Mouse (Mus musculus) liver, embryonic 11.5 days (tissue): Measurements from ENCODE around the gene Cox7a1. TPM values are rescaled to one million over a fixed set of nuclear protein-coding genes. Genes with fewer than 3 reads are reported as not detected.
"Not testable (repeated sequence)": the region's sequence is repeated elsewhere in the genome, so short reads cannot be mapped to it uniquely, and the experiment has no call there.

Experiments
- ATAC-seq: fragments of 200-750 bp; cut with Nextera tagmentation; replicated peaks from 2 replicates; pipeline ENCODE4 v1.8.0; 2017; ENCODE audit warnings: moderate number of reproducible peaks, mild to moderate bottlenecking, moderate TSS enrichment, moderate library complexity; ENCODE audit not compliant: low FRiP score
- DNase-seq: peaks from one replicate; pipeline ENCODE4 v3.0.0-alpha.2; 2017; ENCODE audit warnings: low spot score
- H3K27ac ChIP-seq: fragments of 300-500 bp; sonication (generic); 2 replicates; pipeline ENCODE4 v1.5.1; 2014; ENCODE audit warnings: mild to moderate bottlenecking, low read depth, low read length, control low read depth
- H3K27me3 ChIP-seq: fragments of 300-500 bp; sonication (generic); replicated peaks from 2 replicates; pipeline ENCODE4 v1.6.1; 2014; ENCODE audit warnings: low read length, mixed read lengths; ENCODE audit not compliant: control insufficient read depth, insufficient read depth
- H3K36me3 ChIP-seq: fragments of 300-500 bp; sonication (generic); 2 replicates; pipeline ENCODE4 v1.6.1; 2014; ENCODE audit warnings: mild to moderate bottlenecking, low read length, moderate library complexity, mixed read lengths; ENCODE audit not compliant: control insufficient read depth, insufficient read depth
- H3K4me1 ChIP-seq: fragments of 300-500 bp; sonication (generic); replicated peaks from 2 replicates; pipeline ENCODE4 v1.6.1; 2014; ENCODE audit warnings: low read length, mixed read lengths; ENCODE audit not compliant: control insufficient read depth, insufficient read depth
- H3K4me2 ChIP-seq: fragments of 300-500 bp; sonication (generic); 2 replicates; pipeline ENCODE4 v1.6.1; 2014; ENCODE audit warnings: mild to moderate bottlenecking, control low read depth, moderate library complexity
- H3K4me3 ChIP-seq: fragments of 300-500 bp; sonication (generic); 2 replicates; pipeline ENCODE4 v1.5.1; 2014; ENCODE audit warnings: low read depth, low read length, control low read depth
- H3K9ac ChIP-seq: fragments of 300-500 bp; sonication (generic); 2 replicates; pipeline ENCODE4 v1.6.1; 2014; ENCODE audit warnings: low read depth, low read length, control low read depth
- H3K9me3 ChIP-seq: fragments of 300-500 bp; sonication (generic); 2 replicates; pipeline ENCODE4 v1.6.1; 2016; ENCODE audit warnings: low read length, inconsistent platforms, mixed read lengths; ENCODE audit not compliant: control insufficient read depth
- WGBS: fragments of 180-500 bp; shearing (Covaris S2); extraction: QIAGEN DNeasy Blood & Tissue Kit; methylation state at CpG from one replicate; pipeline ENCODE4 v1.1.7; 2014; 5-methylcytosine and 5-hydroxymethylcytosine counted together
- polyA plus RNA-seq: library from polyadenylated mRNA; unstranded; fragments of >200 nt; fragmentation: Nextera tagmentation; extraction: Ambion mirVana; gene quantifications from 2 replicates; pipeline ENCODE4 v1.2.1, GENCODE M21; 2014

The Cox7a1 gene
- polyA plus RNA-seq, 1 experiment from 2014 or later = 4.7 TPM

DNA sequence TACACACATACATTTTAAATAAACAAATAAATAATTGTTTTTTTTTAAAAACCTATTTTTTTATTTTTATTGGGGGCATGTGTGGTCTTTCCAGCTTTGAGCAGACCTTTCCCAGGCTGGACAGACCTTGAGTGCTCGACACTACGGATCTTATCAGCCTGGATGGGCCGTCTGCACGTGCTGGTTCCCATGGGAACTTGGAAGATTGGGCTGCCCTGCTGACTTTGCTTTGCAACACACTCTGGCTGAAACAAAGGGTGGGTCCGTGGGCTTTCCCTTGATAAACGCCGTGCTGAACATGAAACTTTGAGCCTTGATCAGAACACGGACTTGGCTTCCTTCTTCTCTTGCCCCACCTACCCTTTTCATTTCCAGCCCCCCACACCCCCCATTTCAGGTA is 20.4 kb downstream of the Cox7a1 start:
- 39% methylated on average over 8 of the region's 8 CpGs for WGBS
- ATAC-seq (no peak), DNase-seq (no peak)
- Histone ChIP-seq H3K9ac (no peak overlapping the region), H3K27me3 (no peaks in the 10 kb centered on the region), H3K4me1 (peaks cover 5% of the 10 kb centered on the region), H3K36me3 (no peaks in the 10 kb centered on the region), H3K4me2 (peak overlapping the region; percentile 34), H3K27ac (no peak overlapping the region), H3K4me3 (no peak overlapping the region), H3K9me3 (no peaks in the 10 kb centered on the region)

- WGBS = 3% methylated on average over 2 of the region's 2 CpGs
- no peak overlapping the region for H3K27ac ChIP-seq
- no peak for ATAC-seq
- no peak overlapping the region for H3K4me2 ChIP-seq
- no peak overlapping the region for H3K4me3 ChIP-seq
- no peak for DNase-seq
- H3K27me3 ChIP-seq = no peaks in the 10 kb centered on the region
- no peak overlapping the region for H3K9ac ChIP-seq
- peaks cover 5% of the 10 kb centered on the region for H3K4me1 ChIP-seq
- no peaks in the 10 kb centered on the region for H3K36me3 ChIP-seq
- no peaks in the 10 kb centered on the region for H3K9me3 ChIP-seq
Observed at GRCm38 (mm10) chr7:30205383-30205782, 21.4 kb downstream of the Cox7a1 start.

DNA sequence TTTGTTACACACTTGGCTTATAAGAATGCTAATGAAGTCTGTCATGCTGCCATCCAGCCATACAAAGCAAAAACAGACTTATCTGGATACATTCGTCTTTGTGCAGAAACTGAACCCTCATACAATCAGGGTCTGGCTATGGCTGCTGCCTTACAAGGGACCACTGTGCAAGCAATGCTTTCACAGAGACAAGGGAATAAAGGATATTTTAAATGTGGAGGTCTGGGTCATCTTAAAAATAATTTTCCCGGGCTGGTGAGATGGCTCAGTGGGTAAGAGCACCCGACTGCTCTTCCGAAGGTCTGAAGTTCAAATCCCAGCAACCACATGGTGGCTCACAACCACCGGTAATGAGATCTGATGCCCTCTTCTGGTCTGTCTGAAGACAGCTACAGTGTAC is 22.4 kb downstream of the Cox7a1 start:
- not testable (repeated sequence) for H3K4me1 ChIP-seq, H3K4me3 ChIP-seq, H3K9ac ChIP-seq, H3K27ac ChIP-seq, DNase-seq, H3K4me2 ChIP-seq, H3K9me3 ChIP-seq, H3K36me3 ChIP-seq, ATAC-seq, H3K27me3 ChIP-seq
- WGBS = 53% methylated on average over 5 of the region's 5 CpGs

- no peaks in the 10 kb centered on the region for H3K9me3 ChIP-seq
- no peaks in the 10 kb centered on the region for H3K36me3 ChIP-seq
- 28% methylated on average over 4 of the region's 4 CpGs for WGBS
- H3K27ac ChIP-seq = no peak overlapping the region
- no peaks in the 10 kb centered on the region for H3K27me3 ChIP-seq
- no peak overlapping the region for H3K4me3 ChIP-seq
- H3K4me2 ChIP-seq = no peak overlapping the region
- DNase-seq (no peak), ATAC-seq (no peak)
- no peaks in the 10 kb centered on the region for H3K4me1 ChIP-seq
- H3K9ac ChIP-seq = no peak overlapping the region
Observed at GRCm38 (mm10) chr7:30211025-30211424, 27.1 kb downstream of the Cox7a1 start.

DNA sequence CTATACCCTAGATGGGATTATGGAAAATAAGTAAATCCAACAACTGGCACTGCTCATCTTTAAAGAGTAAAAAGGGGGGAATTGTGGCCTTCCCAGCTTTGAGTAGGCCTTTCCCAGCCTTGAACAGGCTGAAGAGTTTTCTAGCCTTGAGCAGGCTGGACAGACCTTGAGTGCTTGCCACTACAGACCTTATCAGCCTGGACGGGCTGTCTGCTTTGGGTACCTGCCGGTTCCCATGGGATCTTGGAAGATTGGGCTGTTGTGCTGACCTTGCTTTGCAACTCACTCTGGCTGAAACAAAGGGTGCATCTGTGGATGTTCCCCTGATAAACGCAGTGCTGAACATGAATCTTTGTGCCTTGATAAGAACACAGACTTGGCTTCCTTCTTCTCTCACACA is 29.9 kb downstream of the Cox7a1 start:
- no peak for DNase-seq
- Histone ChIP-seq H3K36me3 (no peaks in the 10 kb centered on the region), H3K4me1 (peaks cover under 1% of the 10 kb centered on the region; the same call in 1 of the 2 replicates), H3K9me3 (no peaks in the 10 kb centered on the region), H3K27ac (no peak overlapping the region), H3K4me3 (no peak overlapping the region), H3K4me2 (no peak overlapping the region), H3K27me3 (no peaks in the 10 kb centered on the region), H3K9ac (no peak overlapping the region)
- 81% methylated on average over 3 of the region's 3 CpGs for WGBS
- ATAC-seq = no peak

GRCm38 (mm10) chr7:30215875-30216274 is 31.9 kb downstream of the Cox7a1 start:
- H3K4me3 ChIP-seq = no peak overlapping the region
- H3K9ac ChIP-seq = no peak overlapping the region
- DNase-seq (no peak), ATAC-seq (no peak)
- H3K36me3 ChIP-seq = no peaks in the 10 kb centered on the region
- H3K9me3 ChIP-seq = no peaks in the 10 kb centered on the region
- no peak overlapping the region for H3K4me2 ChIP-seq
- no peaks in the 10 kb centered on the region for H3K27me3 ChIP-seq
- no peak overlapping the region for H3K27ac ChIP-seq
- 84% methylated on average over 3 of the region's 3 CpGs for WGBS
- H3K4me1 ChIP-seq = peaks cover 7% of the 10 kb centered on the region; the same call in 1 of the 2 replicates

GRCm38 (mm10) chr7:30216723-30217151 is 32.8 kb downstream of the Cox7a1 start:
- H3K4me2 ChIP-seq = peak overlapping the region; percentile 33
- H3K27me3 ChIP-seq = no peaks in the 10 kb centered on the region
- 3% methylated on average over 16 of the region's 16 CpGs for WGBS
- DNase-seq = peak; percentile 83
- peak; percentile 73 for ATAC-seq
- H3K9ac ChIP-seq = no peak overlapping the region
- H3K4me3 ChIP-seq = no peak overlapping the region
- H3K9me3 ChIP-seq = no peaks in the 10 kb centered on the region
- H3K36me3 ChIP-seq = no peaks in the 10 kb centered on the region
- H3K27ac ChIP-seq = no peak overlapping the region
- peaks cover 7% of the 10 kb centered on the region; the same call in 1 of the 2 replicates for H3K4me1 ChIP-seq

GRCm38 (mm10) chr7:30217277-30217676 is 33.3 kb downstream of the Cox7a1 start:
- no peak overlapping the region for H3K4me2 ChIP-seq
- 70% methylated on average over 2 of the region's 2 CpGs for WGBS
- no peak for ATAC-seq
- no peak overlapping the region for H3K9ac ChIP-seq
- no peaks in the 10 kb centered on the region for H3K36me3 ChIP-seq
- no peaks in the 10 kb centered on the region for H3K27me3 ChIP-seq
- no peak overlapping the region for H3K4me3 ChIP-seq
- no peak overlapping the region for H3K27ac ChIP-seq
- H3K4me1 ChIP-seq = peaks cover 7% of the 10 kb centered on the region; the same call in 1 of the 2 replicates
- H3K9me3 ChIP-seq = no peaks in the 10 kb centered on the region
- DNase-seq = no peak

DNA sequence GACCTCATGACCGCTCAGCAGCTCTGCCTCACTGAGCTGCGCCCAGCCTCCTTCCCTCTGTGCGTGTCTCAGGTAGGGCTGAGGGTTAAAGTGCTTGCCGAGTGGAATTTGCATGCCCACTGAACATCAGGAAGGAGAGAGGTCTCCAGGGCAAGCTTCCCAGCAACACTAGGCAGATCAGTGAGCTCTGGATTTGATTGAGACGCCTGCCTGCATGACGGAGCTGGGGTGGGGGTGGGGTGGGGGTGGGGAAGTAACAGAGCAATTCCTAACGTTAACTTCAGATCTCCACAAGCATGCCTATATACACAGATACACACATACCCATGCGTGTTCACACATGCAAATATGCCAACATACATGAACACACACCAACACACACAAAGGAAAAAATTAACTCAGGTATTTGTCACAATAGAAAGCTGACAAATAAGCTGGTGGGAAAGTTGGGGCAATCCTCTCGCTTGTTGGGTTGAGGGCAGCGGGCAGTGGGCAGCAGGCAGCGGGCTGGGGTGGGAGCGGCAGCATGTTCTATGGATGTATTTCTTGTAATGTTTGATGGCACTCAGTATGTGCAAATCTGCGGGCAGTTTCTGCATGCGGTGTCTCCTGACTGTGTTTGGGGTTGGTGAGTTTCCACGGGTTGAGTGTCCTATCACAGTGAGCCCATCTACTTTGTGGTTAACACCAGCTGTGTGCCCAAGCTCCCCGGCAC is 35.5 kb downstream of the Cox7a1 start:
- no peak overlapping the region; the same call in 1 of the 2 replicates for H3K27ac ChIP-seq
- H3K4me1 ChIP-seq = peaks cover 7% of the 10 kb centered on the region; the same call in 1 of the 2 replicates
- peak overlapping the region; percentile 95 for H3K4me2 ChIP-seq
- H3K9ac ChIP-seq = peak overlapping the region; percentile 68
- peak; percentile 63 for DNase-seq
- no peaks in the 10 kb centered on the region for H3K9me3 ChIP-seq
- H3K4me3 ChIP-seq = peak overlapping the region; percentile 54
- peaks cover 10% of the 10 kb centered on the region for H3K36me3 ChIP-seq
- ATAC-seq = peak; percentile 50
- 4% methylated on average over 16 of the region's 16 CpGs for WGBS
- H3K27me3 ChIP-seq = no peaks in the 10 kb centered on the region
